Mouse (Mus musculus) liver, embryonic 16.5 days (tissue): Measurements from ENCODE around the gene Khsrp. TPM values are rescaled to one million over a fixed set of nuclear protein-coding genes. Genes with fewer than 3 reads are reported as not detected.
"Not testable (repeated sequence)": the region's sequence is repeated elsewhere in the genome, so short reads cannot be mapped to it uniquely, and the experiment has no call there.

Experiments used
- ATAC-seq: fragments of 200-750 bp; cut with Nextera tagmentation; 2 replicates; pipeline ENCODE4 v1.8.0; 2017; ENCODE audit warnings: low read depth, mild to moderate bottlenecking, moderate number of reproducible peaks, moderate library complexity
- H3K27ac ChIP-seq: fragments of 300-500 bp; sonication (generic); 2 replicates; pipeline ENCODE4 v1.5.1; 2014; ENCODE audit warnings: mild to moderate bottlenecking, low read length
- H3K27me3 ChIP-seq: fragments of 300-500 bp; sonication (generic); 2 replicates; pipeline ENCODE4 v1.6.1; 2014; ENCODE audit warnings: low read depth, low read length, mixed read lengths; ENCODE audit not compliant: control insufficient read depth, insufficient read depth
- H3K36me3 ChIP-seq: fragments of 300-500 bp; sonication (generic); 2 replicates; pipeline ENCODE4 v1.6.1; 2014; ENCODE audit warnings: mild to moderate bottlenecking; ENCODE audit not compliant: control insufficient read depth, insufficient read depth
- H3K4me1 ChIP-seq: fragments of 300-500 bp; sonication (generic); 2 replicates; pipeline ENCODE4 v1.6.1; 2014; ENCODE audit warnings: low read depth, low read length, mixed read lengths; ENCODE audit not compliant: control insufficient read depth
- H3K4me2 ChIP-seq: fragments of 300-500 bp; sonication (generic); 2 replicates; pipeline ENCODE4 v1.6.1; 2014; ENCODE audit warnings: low read depth, low read length, mixed read lengths
- H3K4me3 ChIP-seq: fragments of 300-500 bp; sonication (generic); 2 replicates; pipeline ENCODE4 v1.5.1; 2014; ENCODE audit warnings: low read depth, mild to moderate bottlenecking, low read length
- H3K9ac ChIP-seq: fragments of 300-500 bp; sonication (generic); 2 replicates; pipeline ENCODE4 v1.6.1; 2014; ENCODE audit warnings: low read depth, low read length
- H3K9me3 ChIP-seq: fragments of 300-500 bp; sonication (generic); replicated peaks from 2 replicates; pipeline ENCODE4 v1.6.1; 2016; ENCODE audit warnings: low read length; ENCODE audit not compliant: control insufficient read depth
- WGBS: fragments of 180-500 bp; shearing (Covaris S2); extraction: QIAGEN DNeasy Blood & Tissue Kit; methylation state at CpG from one replicate; pipeline ENCODE4 v1.1.7; 2014; ENCODE audit not compliant: insufficient replicate concordance; 5-methylcytosine and 5-hydroxymethylcytosine counted together
- polyA plus RNA-seq: library from polyadenylated mRNA; unstranded; fragments of >200 nt; fragmentation: Nextera tagmentation; extraction: Ambion mirVana; gene quantifications from 2 replicates; pipeline ENCODE4 v1.2.1, GENCODE M21; 2015

Khsrp gene
- polyA plus RNA-seq, 1 experiment from 2014 or later = 9.6 TPM

GRCm38 (mm10) chr17:57062011-57062521 lies 30.7 kb upstream of the Khsrp start:
- peak overlapping the region; percentile 48; the same call in 1 of the 2 replicates for H3K27ac ChIP-seq
- H3K4me2 ChIP-seq = peak overlapping the region; percentile 51
- peak overlapping the region; percentile 57 for H3K4me3 ChIP-seq
- no peaks in the 10 kb centered on the region for H3K9me3 ChIP-seq
- no peaks in the 10 kb centered on the region for H3K36me3 ChIP-seq
- no peak overlapping the region; the same call in 1 of the 2 replicates for H3K9ac ChIP-seq
- 1% methylated on average over 39 of the region's 39 CpGs for WGBS
- peaks cover 24% of the 10 kb centered on the region for H3K4me1 ChIP-seq
- H3K27me3 ChIP-seq = peaks cover 45% of the 10 kb centered on the region
- ATAC-seq = peak; percentile 12

GRCm38 (mm10) chr17:57061069-57061468 lies 29.7 kb upstream of the Khsrp start:
- WGBS = 43% methylated on average over 10 of the region's 10 CpGs
- H3K4me1 ChIP-seq = peaks cover 19% of the 10 kb centered on the region
- H3K27ac ChIP-seq = no peak overlapping the region
- H3K36me3 ChIP-seq = no peaks in the 10 kb centered on the region
- no peak overlapping the region for H3K4me3 ChIP-seq
- no peaks in the 10 kb centered on the region for H3K9me3 ChIP-seq
- peak overlapping the region; percentile 90 for H3K4me2 ChIP-seq
- no peak overlapping the region for H3K9ac ChIP-seq
- peaks cover 45% of the 10 kb centered on the region for H3K27me3 ChIP-seq
- no peak for ATAC-seq

DNA sequence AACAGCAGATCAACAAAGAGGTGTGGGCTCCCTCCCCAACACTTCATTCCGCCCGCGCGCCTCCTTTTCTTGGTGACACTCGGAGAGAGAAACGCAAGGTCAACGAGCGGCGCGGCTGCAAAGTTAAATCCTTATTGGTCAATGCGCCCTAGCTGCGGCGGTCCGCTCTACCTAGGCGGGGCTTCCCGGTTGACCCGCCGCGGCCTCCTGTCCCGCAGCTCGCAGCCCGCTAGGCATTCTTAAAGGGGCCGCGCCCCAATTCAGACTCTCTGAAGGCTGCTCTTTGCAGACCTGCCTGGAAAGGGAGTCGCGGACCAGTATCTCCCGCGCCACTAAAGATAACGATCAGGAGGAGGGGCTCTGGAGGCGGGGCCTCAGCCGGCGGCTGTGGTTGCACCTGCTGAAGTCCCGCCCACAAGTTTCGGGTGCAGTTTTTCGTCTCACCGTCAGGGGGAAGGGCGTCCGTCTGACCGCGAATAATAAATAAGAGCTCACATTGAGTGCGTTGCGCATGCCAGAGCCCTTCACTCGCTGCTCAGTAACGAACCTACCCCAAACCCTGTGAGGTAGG lies 29.0 kb upstream of the Khsrp start:
- H3K9me3 ChIP-seq = no peaks in the 10 kb centered on the region
- H3K9ac ChIP-seq = peak overlapping the region; percentile 63
- H3K27ac ChIP-seq = peak overlapping the region; percentile 75
- H3K4me1 ChIP-seq = peaks cover 19% of the 10 kb centered on the region
- peak overlapping the region; percentile 65 for H3K4me3 ChIP-seq
- H3K27me3 ChIP-seq = peaks cover 45% of the 10 kb centered on the region
- H3K36me3 ChIP-seq = no peaks in the 10 kb centered on the region
- peak; percentile 81 for ATAC-seq
- H3K4me2 ChIP-seq = peak overlapping the region; percentile 90
- WGBS = under 1% methylated on average over 44 of the region's 44 CpGs

DNA sequence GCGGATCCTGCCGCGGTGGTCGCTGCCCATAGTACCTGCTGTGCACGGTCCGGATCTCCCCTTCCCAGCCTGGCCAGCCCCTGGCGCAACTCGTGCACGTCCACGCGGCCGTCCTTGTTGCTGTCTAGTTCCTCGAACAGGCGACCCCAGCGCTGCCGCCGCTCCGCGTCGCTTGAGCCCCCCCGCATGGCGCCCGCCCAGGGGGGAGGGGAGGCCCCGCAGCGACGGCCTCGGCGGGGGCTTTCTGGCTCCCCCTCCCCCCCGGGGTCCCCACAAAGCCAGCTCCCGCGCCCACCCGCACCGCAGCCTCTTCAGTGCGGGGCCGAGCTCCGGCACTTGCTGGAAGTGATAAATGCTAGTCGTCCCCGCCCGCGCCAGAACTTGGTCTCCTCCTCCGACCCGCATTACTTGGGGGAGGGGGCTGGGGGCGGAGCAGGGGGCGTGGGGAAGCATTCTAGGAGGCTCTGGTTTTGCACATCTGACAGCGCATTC lies 28.2 kb upstream of the Khsrp start, which contains the start of gene Slc25a23:
Slc25a23 (minus strand) TSS at position 378 of the 492 bp plus-strand sequence.
- WGBS = under 1% methylated on average over 39 of the region's 45 CpGs
- ATAC-seq = peak; percentile 33
- H3K4me2 ChIP-seq = peak within 1 kb of the TSS; percentile 90
- peaks cover 19% of the 10 kb centered on the region for H3K4me1 ChIP-seq
- H3K4me3 ChIP-seq = peak within 1 kb of the TSS; percentile 65
- peaks cover 45% of the 10 kb centered on the region for H3K27me3 ChIP-seq
- peak within 1 kb of the TSS; percentile 63 for H3K9ac ChIP-seq
- H3K9me3 ChIP-seq = no peaks in the 10 kb centered on the region
- H3K36me3 ChIP-seq = no peaks in the 10 kb centered on the region
- H3K27ac ChIP-seq = peak within 1 kb of the TSS; percentile 75

DNA sequence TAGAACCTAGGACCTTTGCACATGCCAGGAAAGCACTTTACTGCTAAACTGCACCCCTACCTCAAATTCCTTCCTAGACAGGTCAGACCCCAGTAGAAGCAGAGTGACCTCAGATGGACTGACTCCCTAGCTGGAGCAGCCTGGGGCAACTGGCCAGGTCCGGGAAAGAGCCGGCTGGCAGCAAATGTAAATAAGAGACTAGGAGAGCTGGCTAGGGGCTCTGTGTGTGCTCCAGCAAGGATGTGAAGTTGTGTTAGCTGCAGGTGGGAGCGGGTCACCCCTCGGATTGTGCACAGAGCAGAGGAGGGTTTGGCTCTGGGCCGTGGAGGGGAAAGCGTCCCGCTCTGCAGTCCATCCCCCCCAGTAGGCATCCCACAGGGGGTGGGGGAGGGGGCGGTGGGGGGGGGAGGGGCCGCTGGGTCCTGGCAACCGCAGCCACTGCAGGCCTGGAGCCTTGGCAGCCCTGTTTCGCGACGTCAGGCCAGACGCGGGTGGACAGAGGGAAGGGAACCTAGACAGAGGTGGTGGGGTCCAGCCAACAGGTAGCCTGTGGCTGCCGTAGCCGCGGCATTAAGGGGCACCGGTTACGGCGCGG lies 27.7 kb upstream of the Khsrp start, which contains the start of gene Crb3:
Crb3 (plus strand) TSS at position 215 of the 595 bp plus-strand sequence.
- Histone ChIP-seq H3K36me3 (no peaks in the 10 kb centered on the region), H3K27ac (peak within 1 kb of the TSS; percentile 75), H3K9ac (peak within 1 kb of the TSS; percentile 63), H3K4me2 (peak within 1 kb of the TSS; percentile 90), H3K27me3 (peaks cover 45% of the 10 kb centered on the region), H3K4me1 (peaks cover 19% of the 10 kb centered on the region), H3K9me3 (no peaks in the 10 kb centered on the region), H3K4me3 (peak within 1 kb of the TSS; percentile 65)
- 4% methylated on average over 21 of the region's 22 CpGs for WGBS
- ATAC-seq = no peak

DNA sequence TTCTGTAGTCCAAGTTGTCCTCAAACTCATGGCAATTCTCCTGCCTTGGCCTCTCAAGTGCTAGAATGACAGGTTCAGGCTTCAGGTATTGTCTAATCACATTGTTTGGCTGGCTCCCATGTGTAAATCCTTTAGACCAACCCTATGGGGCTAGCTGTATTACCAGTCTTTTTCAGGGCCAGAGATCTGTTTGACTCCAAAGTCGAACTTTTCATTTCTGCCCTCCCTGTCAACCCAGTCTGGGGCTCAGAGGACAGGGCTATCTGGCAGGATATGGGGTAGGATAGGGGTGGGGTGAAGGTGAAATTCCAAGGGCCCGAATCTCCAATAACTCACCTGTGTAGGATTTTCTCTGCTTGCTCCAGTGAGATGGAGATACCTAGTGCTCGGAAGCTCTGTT lies 24.9 kb upstream of the Khsrp start:
- H3K27me3 ChIP-seq = peaks cover 21% of the 10 kb centered on the region
- 48% methylated on average over 3 of the region's 3 CpGs for WGBS
- H3K4me3 ChIP-seq = no peak overlapping the region
- peaks cover 8% of the 10 kb centered on the region for H3K36me3 ChIP-seq
- no peak overlapping the region for H3K4me2 ChIP-seq
- peak; percentile 34 for ATAC-seq
- no peak overlapping the region for H3K9ac ChIP-seq
- peak overlapping the region; percentile 21; the same call in 1 of the 2 replicates for H3K27ac ChIP-seq
- no peaks in the 10 kb centered on the region for H3K9me3 ChIP-seq
- peaks cover 12% of the 10 kb centered on the region for H3K4me1 ChIP-seq

DNA sequence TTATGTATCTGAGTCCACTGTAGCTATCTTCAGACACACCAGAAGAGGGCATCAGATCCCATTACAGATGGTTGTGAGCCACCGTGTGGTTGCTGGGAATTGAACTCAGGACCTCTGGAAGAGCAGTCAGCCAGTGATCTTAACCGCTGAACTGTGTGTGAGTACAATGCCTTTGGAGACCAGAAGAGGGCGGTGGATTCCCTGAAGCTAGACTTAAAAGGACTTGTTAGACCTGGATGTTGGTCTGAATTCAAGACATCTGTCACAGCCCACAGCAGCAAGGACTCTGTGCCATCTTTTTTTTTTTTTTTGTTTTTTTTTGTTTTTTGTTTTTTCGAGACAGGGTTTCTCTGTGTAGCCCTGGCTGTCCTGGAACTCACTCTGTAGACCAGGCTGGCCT lies 20.4 kb upstream of the Khsrp start:
- H3K27ac ChIP-seq, H3K36me3 ChIP-seq, H3K4me1 ChIP-seq, ATAC-seq, H3K9me3 ChIP-seq, H3K4me2 ChIP-seq, H3K9ac ChIP-seq, H3K4me3 ChIP-seq, H3K27me3 ChIP-seq: not testable (repeated sequence)
- 54% methylated on average over 4 of the region's 4 CpGs for WGBS

GRCm38 (mm10) chr17:57048816-57049215 lies 17.5 kb upstream of the Khsrp start:
- H3K9ac ChIP-seq = no peak overlapping the region
- peaks cover 8% of the 10 kb centered on the region for H3K36me3 ChIP-seq
- H3K4me2 ChIP-seq = no peak overlapping the region
- H3K27ac ChIP-seq = no peak overlapping the region
- ATAC-seq = no peak
- no peaks in the 10 kb centered on the region for H3K9me3 ChIP-seq
- 52% methylated on average over 3 of the region's 3 CpGs for WGBS
- no peaks in the 10 kb centered on the region for H3K4me1 ChIP-seq
- H3K4me3 ChIP-seq = no peak overlapping the region
- no peaks in the 10 kb centered on the region for H3K27me3 ChIP-seq

GRCm38 (mm10) chr17:57047406-57047805 lies 16.1 kb upstream of the Khsrp start:
- ATAC-seq = no peak
- H3K4me1 ChIP-seq = no peaks in the 10 kb centered on the region
- 44% methylated on average over 5 of the region's 5 CpGs for WGBS
- H3K4me3 ChIP-seq = no peak overlapping the region
- no peak overlapping the region for H3K9ac ChIP-seq
- no peak overlapping the region for H3K27ac ChIP-seq
- H3K4me2 ChIP-seq = no peak overlapping the region
- peaks cover 3% of the 10 kb centered on the region for H3K36me3 ChIP-seq
- H3K9me3 ChIP-seq = no peaks in the 10 kb centered on the region
- no peaks in the 10 kb centered on the region for H3K27me3 ChIP-seq
